Mouse (Mus musculus) thymus, adult 2 months (tissue): ENCODE measurements around the gene Zfhx3.

Experiments used
- CTCF ChIP-seq: fragments of 200-500 bp; IDR thresholded peaks from 2 replicates; pipeline ENCODE4 v1.5.1; 2012; ENCODE audit warnings: mild to moderate bottlenecking, control low read depth, low read length, moderate library complexity, borderline replicate concordance; ENCODE audit not compliant: control insufficient read depth, poor library complexity, insufficient read depth; ENCODE audit errors: extremely low read depth
- POLR2A ChIP-seq: fragments of 200-500 bp; IDR thresholded peaks from 2 replicates; pipeline ENCODE4 v1.6.1; 2012; ENCODE audit warnings: mild to moderate bottlenecking, low read length, control low read depth, moderate library complexity; ENCODE audit not compliant: control insufficient read depth, poor library complexity, insufficient read depth; ENCODE audit errors: extremely low read depth

GRCm38 (mm10) chr8:108978362-108978750, 1035.9 kb downstream of the Zfhx3 start:
- no peak for TF ChIP-seq CTCF
- TF ChIP-seq POLR2A = no peak
